Mouse (Mus musculus) spleen, adult 2 months (tissue): ENCODE results near the gene Tbx21.

Experiments
- CTCF ChIP-seq: fragments of 200-500 bp; IDR thresholded peaks from 2 replicates; pipeline ENCODE4 v1.5.1; 2011; ENCODE audit warnings: mild to moderate bottlenecking, inconsistent platforms; ENCODE audit not compliant: insufficient read depth, insufficient read length, insufficient replicate concordance; ENCODE audit errors: extremely low read depth
- POLR2A ChIP-seq: fragments of 200-500 bp; IDR thresholded peaks from 2 replicates; pipeline ENCODE4 v1.6.1; 2011; ENCODE audit warnings: low read depth, low read length, inconsistent platforms

DNA sequence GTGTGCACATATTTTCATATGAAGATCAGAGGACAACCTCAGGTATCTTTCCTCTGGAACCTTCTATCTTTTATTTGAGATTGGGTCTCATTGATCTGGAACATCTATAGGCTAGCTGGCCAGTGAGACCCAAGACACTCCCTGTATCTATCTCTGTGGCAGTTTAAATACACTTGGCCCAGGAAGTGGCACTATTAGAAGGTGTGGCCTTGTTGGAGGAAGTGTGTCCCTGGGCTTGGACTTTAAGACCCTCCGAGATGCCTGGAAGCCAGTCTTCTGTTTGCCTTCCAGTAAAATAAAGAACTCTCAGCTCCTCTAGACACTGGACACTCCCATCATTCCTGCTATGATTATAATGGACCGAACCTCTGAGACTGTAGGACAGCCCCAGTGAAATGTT lies 45.4 kb downstream of the Tbx21 start:
- no peak for TF ChIP-seq CTCF
- no peak for TF ChIP-seq POLR2A
